Mouse (Mus musculus) kidney, postnatal 4 days (tissue): Measurements from ENCODE around the gene Zfp457.
"Not testable (repeated sequence)": the region's sequence is repeated elsewhere in the genome, so short reads cannot be mapped to it uniquely, and the experiment has no call there.

Experiments used
- DNase-seq, 2 experiments: peaks; one replicate each; pipeline ENCODE4 v3.0.0; 2021; ENCODE audit warnings: mixed read lengths in 2 of 2

The Zfp457 gene

GRCm38 (mm10) chr13:67305822-67306672 lies at the start of gene Zfp457:
Zfp457 (minus strand) TSS chr13:67306485.
- peak; percentile 89 for DNase-seq

GRCm38 (mm10) chr13:67351854-67352253 lies 45.6 kb upstream of the Zfp457 start:
- DNase-seq, result no peak

- DNase-seq, result no peak
Measured at GRCm38 (mm10) chr13:67343422-67343821, 37.1 kb upstream of the Zfp457 start.

- DNase-seq, result peak in 1 of 2 experiments; percentile 2
Measured at GRCm38 (mm10) chr13:67332877-67333276, 26.6 kb upstream of the Zfp457 start.

- peak; percentile 84 to 86 for DNase-seq
Measured at GRCm38 (mm10) chr13:67332019-67332724, 25.9 kb upstream of the Zfp457 start, which contains the start of gene Zfp595. Zfp595 (minus strand) TSS chr13:67332570.

- DNase-seq, result peak in 1 of 2 experiments; percentile 16
Measured at GRCm38 (mm10) chr13:67306718-67307117, 433 bp upstream of the Zfp457 start.

- no peak for DNase-seq
Measured at GRCm38 (mm10) chr13:67278314-67278713, 28.0 kb downstream of the Zfp457 start, which contains the start of gene Zfp458. Zfp458 (minus strand) TSS chr13:67278466.

GRCm38 (mm10) chr13:67269383-67270065 lies 36.8 kb downstream of the Zfp457 start:
- DNase-seq, result not testable (repeated sequence)

GRCm38 (mm10) chr13:67268568-67269369 lies 37.5 kb downstream of the Zfp457 start:
- peak; percentile 56 to 68 for DNase-seq
